Mouse (Mus musculus) limb, embryonic 12.5 days (tissue): ENCODE results near the gene Slco1a6. TPM values are rescaled to one million over a fixed set of nuclear protein-coding genes. Genes with fewer than 3 reads are reported as not detected.
"Not testable (repeated sequence)": the region's sequence is repeated elsewhere in the genome, so short reads cannot be mapped to it uniquely, and the experiment has no call there.

Source experiments
- ATAC-seq: fragments of 200-750 bp; cut with Nextera tagmentation; 2 replicates; pipeline ENCODE4 v1.8.0; 2017; ENCODE audit warnings: low read depth, moderate TSS enrichment; ENCODE audit not compliant: insufficient number of reproducible peaks, insufficient read depth, low FRiP score, low TSS enrichment
- H3K27ac ChIP-seq: fragments of 300-500 bp; sonication (generic); 2 replicates; pipeline ENCODE4 v1.5.1; 2016; ENCODE audit warnings: mild to moderate bottlenecking, moderate library complexity
- H3K27me3 ChIP-seq: fragments of 300-500 bp; sonication (generic); 2 replicates; pipeline ENCODE4 v1.6.1; 2016; ENCODE audit warnings: mild to moderate bottlenecking, moderate library complexity
- H3K36me3 ChIP-seq: fragments of 300-500 bp; sonication (generic); 2 replicates; pipeline ENCODE4 v1.6.1; 2016; ENCODE audit warnings: mild to moderate bottlenecking, moderate library complexity
- H3K4me1 ChIP-seq: fragments of 300-500 bp; sonication (generic); replicated peaks from 2 replicates; pipeline ENCODE4 v1.6.1; 2016
- H3K4me2 ChIP-seq: fragments of 300-500 bp; sonication (generic); 2 replicates; pipeline ENCODE4 v1.6.1; 2016; ENCODE audit warnings: mild to moderate bottlenecking, moderate library complexity
- H3K4me3 ChIP-seq: fragments of 300-500 bp; sonication (generic); replicated peaks from 2 replicates; pipeline ENCODE4 v1.5.1; 2016; ENCODE audit warnings: mild to moderate bottlenecking
- H3K9ac ChIP-seq: fragments of 300-500 bp; sonication (generic); replicated peaks from 2 replicates; pipeline ENCODE4 v1.6.1; 2016; ENCODE audit warnings: mild to moderate bottlenecking, moderate library complexity
- H3K9me3 ChIP-seq: fragments of 300-500 bp; sonication (generic); 2 replicates; pipeline ENCODE4 v1.6.1; 2016; ENCODE audit warnings: mild to moderate bottlenecking, moderate library complexity
- WGBS: fragments of 180-500 bp; shearing (Covaris S2); methylation state at CpG from one replicate; pipeline ENCODE4 v1.1.7; 2016; 5-methylcytosine and 5-hydroxymethylcytosine counted together
- polyA plus RNA-seq: library from polyadenylated mRNA; unstranded; fragments of >200 nt; fragmentation: Nextera tagmentation; extraction: Ambion mirVana; gene quantifications from 2 replicates; pipeline ENCODE4 v1.2.1, GENCODE M21; 2016

Gene Slco1a6
- polyA plus RNA-seq, 1 experiment from 2014 or later = not detected

- no peak overlapping the region for H3K27ac ChIP-seq
- H3K9me3 ChIP-seq = no peaks in the 10 kb centered on the region; the same call in 1 of the 2 replicates
- no peaks in the 10 kb centered on the region for H3K4me1 ChIP-seq
- 77% methylated on average over 5 of the region's 5 CpGs for WGBS
- no peaks in the 10 kb centered on the region for H3K36me3 ChIP-seq
- no peak overlapping the region for H3K4me2 ChIP-seq
- no peak overlapping the region for H3K9ac ChIP-seq
- no peak for ATAC-seq
- no peak overlapping the region for H3K4me3 ChIP-seq
- H3K27me3 ChIP-seq = no peaks in the 10 kb centered on the region
Measured at GRCm38 (mm10) chr6:142163406-142163805, 44.9 kb downstream of the Slco1a6 start.

DNA sequence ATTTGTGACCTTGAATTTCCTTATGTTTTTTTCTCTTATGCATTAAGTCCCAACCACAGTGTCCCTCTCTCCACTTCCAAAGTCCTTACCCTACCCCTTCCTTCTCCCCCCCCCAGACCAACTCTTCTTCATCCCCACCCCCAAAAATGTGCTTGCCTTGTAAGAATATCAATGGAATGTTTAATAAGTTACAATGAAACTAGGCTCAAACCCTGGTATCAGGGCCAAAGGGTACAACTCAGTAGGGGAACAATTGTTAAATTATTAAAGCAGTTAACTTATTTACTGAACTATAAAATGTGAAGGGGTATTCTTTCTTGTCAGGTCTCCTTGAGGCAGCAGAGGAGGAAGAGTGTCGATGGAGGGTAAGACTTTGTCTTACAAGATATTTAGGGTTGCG lies 47.1 kb downstream of the Slco1a6 start:
- no peaks in the 10 kb centered on the region for H3K9me3 ChIP-seq
- 93% methylated on average over 2 of the region's 2 CpGs for WGBS

DNA sequence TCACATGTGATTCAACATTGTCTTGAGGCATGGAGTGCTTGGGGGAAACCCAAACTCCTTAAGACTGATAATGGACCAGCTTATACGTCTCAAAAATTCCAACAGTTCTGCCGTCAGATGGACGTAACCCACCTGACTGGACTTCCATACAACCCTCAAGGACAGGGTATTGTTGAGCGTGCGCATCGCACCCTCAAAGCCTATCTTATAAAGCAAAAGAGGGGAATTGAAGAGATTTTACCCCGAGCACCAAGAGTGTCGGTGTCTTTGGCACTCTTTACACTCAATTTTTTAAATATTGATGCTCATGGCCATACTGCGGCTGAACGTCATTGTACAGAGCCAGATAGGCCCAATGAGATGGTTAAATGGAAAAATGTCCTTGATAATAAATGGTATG lies 54.2 kb downstream of the Slco1a6 start:
- H3K4me1 ChIP-seq, H3K4me3 ChIP-seq, H3K9me3 ChIP-seq, H3K36me3 ChIP-seq, H3K27me3 ChIP-seq, ATAC-seq, H3K4me2 ChIP-seq, H3K9ac ChIP-seq, H3K27ac ChIP-seq: not testable (repeated sequence)
- 81% methylated on average over 6 of the region's 10 CpGs for WGBS

More for the DNA sequence above, 47.1 kb downstream of the Slco1a6 start:
- no peaks in the 10 kb centered on the region for H3K4me1 ChIP-seq
- no peak overlapping the region for H3K4me3 ChIP-seq
- H3K9ac ChIP-seq = no peak overlapping the region
- ATAC-seq = no peak
- no peaks in the 10 kb centered on the region for H3K36me3 ChIP-seq
- H3K27me3 ChIP-seq = no peaks in the 10 kb centered on the region
- no peak overlapping the region for H3K27ac ChIP-seq
- H3K4me2 ChIP-seq = no peak overlapping the region

- 88% methylated on average over 1 of the region's 1 CpGs for WGBS
- no peak overlapping the region for H3K4me2 ChIP-seq
- H3K27ac ChIP-seq = no peak overlapping the region
- H3K9me3 ChIP-seq = no peaks in the 10 kb centered on the region
- no peak overlapping the region for H3K4me3 ChIP-seq
- no peak overlapping the region for H3K9ac ChIP-seq
- no peaks in the 10 kb centered on the region for H3K27me3 ChIP-seq
- no peaks in the 10 kb centered on the region for H3K36me3 ChIP-seq
- H3K4me1 ChIP-seq = no peaks in the 10 kb centered on the region
- ATAC-seq = no peak
Measured at GRCm38 (mm10) chr6:142148371-142148770, 60.0 kb downstream of the Slco1a6 start.

DNA sequence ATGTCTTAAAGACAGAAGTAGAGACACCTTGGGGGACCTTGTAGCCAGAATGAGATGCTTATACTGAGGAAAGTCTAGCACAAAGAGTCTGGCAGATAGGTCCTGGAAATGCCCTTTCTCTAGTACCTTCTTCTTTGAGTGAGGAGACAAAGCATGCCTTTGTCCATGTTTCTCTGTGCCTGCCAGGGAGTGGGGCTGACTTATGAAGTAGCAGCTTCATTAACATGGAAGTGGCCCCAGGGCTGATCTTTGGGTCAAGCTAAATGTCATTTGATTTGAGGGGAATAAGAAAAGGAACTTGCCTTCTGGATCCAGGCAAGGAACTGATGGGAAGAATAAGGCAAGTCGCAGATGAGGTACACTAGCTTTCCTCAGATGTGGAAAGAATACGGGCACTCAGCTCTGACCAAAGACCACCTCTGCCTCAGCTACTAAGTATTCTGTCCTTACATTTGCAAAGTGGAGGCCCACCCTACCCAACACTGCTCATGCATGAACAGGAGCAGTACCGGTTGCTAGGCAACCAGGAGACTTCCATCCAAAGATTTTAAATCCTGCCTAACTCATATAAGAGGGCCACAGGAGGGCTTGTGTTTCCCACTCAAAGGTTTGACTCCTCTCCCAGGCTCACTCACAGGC lies 96.5 kb downstream of the Slco1a6 start:
- Histone ChIP-seq H3K9ac (no peak overlapping the region), H3K4me3 (no peak overlapping the region), H3K4me1 (no peaks in the 10 kb centered on the region), H3K27ac (no peak overlapping the region), H3K9me3 (no peaks in the 10 kb centered on the region), H3K4me2 (no peak overlapping the region), H3K36me3 (no peaks in the 10 kb centered on the region), H3K27me3 (no peaks in the 10 kb centered on the region)
- no peak for ATAC-seq
- 96% methylated on average over 3 of the region's 3 CpGs for WGBS

GRCm38 (mm10) chr6:142091126-142091525 lies 117.2 kb downstream of the Slco1a6 start:
- 88% methylated on average over 3 of the region's 3 CpGs for WGBS
- ATAC-seq = no peak
- Histone ChIP-seq H3K9me3 (no peaks in the 10 kb centered on the region), H3K4me1 (no peaks in the 10 kb centered on the region), H3K27ac (no peak overlapping the region), H3K4me3 (no peak overlapping the region), H3K36me3 (no peaks in the 10 kb centered on the region), H3K4me2 (no peak overlapping the region), H3K9ac (no peak overlapping the region), H3K27me3 (no peaks in the 10 kb centered on the region)

GRCm38 (mm10) chr6:142058281-142058680 lies 150.0 kb downstream of the Slco1a6 start:
- H3K9me3 ChIP-seq, H3K4me1 ChIP-seq, H3K27ac ChIP-seq, H3K4me2 ChIP-seq, H3K36me3 ChIP-seq, H3K9ac ChIP-seq, H3K27me3 ChIP-seq, H3K4me3 ChIP-seq, ATAC-seq: not testable (repeated sequence)
- WGBS = 85% methylated on average over 3 of the region's 3 CpGs

GRCm38 (mm10) chr6:142047689-142048088 lies 160.6 kb downstream of the Slco1a6 start:
- no peak overlapping the region for H3K4me2 ChIP-seq
- no peaks in the 10 kb centered on the region for H3K27me3 ChIP-seq
- 78% methylated on average over 1 of the region's 1 CpGs for WGBS

DNA sequence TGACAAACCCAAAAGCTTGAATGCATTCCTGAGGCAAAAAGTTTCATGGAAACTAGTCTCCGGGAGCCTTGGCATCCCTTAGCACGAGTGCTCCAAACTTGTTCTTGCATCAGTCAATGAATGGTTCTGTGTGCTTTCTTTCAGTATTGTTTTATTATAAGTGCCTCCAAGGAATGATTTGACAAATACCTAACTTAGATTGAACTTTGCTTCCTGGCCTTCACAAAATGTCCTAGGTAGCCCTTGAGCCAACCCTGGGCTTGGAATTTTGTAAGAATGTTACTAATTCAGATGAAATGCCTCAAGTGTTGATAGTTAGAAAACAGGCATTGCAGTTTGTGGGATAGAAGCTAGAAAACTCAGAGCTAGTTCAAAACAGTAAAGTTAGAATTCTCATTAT lies 162.6 kb downstream of the Slco1a6 start:
- Histone ChIP-seq H3K9me3 (peaks cover 8% of the 10 kb centered on the region; the same call in 1 of the 2 replicates), H3K4me3 (no peak overlapping the region), H3K27me3 (no peaks in the 10 kb centered on the region), H3K4me1 (0 out of 2 replicates have a peak, but pooled peaks cover 3% of the 10 kb centered on the region), H3K4me2 (no peak overlapping the region), H3K9ac (no peak overlapping the region), H3K36me3 (no peaks in the 10 kb centered on the region), H3K27ac (no peak overlapping the region)
- no peak for ATAC-seq
- WGBS = 96% methylated on average over 2 of the region's 2 CpGs

More at GRCm38 (mm10) chr6:142047689-142048088, 160.6 kb downstream of the Slco1a6 start:
- H3K27ac ChIP-seq = no peak overlapping the region
- no peak overlapping the region for H3K4me3 ChIP-seq
- no peak for ATAC-seq
- no peaks in the 10 kb centered on the region for H3K36me3 ChIP-seq
- H3K9ac ChIP-seq = no peak overlapping the region
- 0 out of 2 replicates have a peak, but pooled peaks cover 5% of the 10 kb centered on the region for H3K9me3 ChIP-seq
- H3K4me1 ChIP-seq = 0 out of 2 replicates have a peak, but pooled peaks cover 3% of the 10 kb centered on the region

DNA sequence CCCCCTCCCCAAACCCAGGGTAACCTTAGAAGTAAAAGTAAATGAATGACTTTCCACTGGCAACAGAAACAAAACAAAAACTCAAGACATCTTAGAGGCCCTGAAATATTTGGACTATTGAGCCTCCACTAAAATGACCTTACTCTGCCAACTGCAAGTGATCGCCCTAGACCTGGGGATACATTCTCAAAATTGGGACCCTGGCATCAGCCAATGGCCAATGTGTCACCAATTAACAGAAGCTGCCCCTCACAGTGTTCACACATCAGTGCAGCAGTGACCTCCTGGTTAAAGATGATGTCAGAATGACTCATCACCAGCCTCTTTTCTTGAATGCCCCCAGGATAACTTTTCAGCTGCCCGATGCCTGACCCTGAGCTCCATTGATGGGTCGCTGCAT lies 166.4 kb downstream of the Slco1a6 start:
- no peak for ATAC-seq

GRCm38 (mm10) chr6:142040306-142041175 lies 167.8 kb downstream of the Slco1a6 start:
- 52% methylated on average over 16 of the region's 16 CpGs for WGBS
- Histone ChIP-seq H3K27ac (no peak overlapping the region), H3K4me1 (0 out of 2 replicates have a peak, but pooled peaks cover 3% of the 10 kb centered on the region), H3K9ac (no peak overlapping the region), H3K9me3 (peaks cover 4% of the 10 kb centered on the region; the same call in 1 of the 2 replicates), H3K4me3 (no peak overlapping the region), H3K4me2 (no peak overlapping the region), H3K27me3 (no peaks in the 10 kb centered on the region), H3K36me3 (no peaks in the 10 kb centered on the region)
- no peak for ATAC-seq

More for the DNA sequence above, 166.4 kb downstream of the Slco1a6 start:
- no peak overlapping the region for H3K4me2 ChIP-seq
- H3K27ac ChIP-seq = no peak overlapping the region
- WGBS = 94% methylated on average over 3 of the region's 3 CpGs
- no peaks in the 10 kb centered on the region for H3K27me3 ChIP-seq
- H3K9me3 ChIP-seq = peaks cover 9% of the 10 kb centered on the region; the same call in 1 of the 2 replicates
- H3K4me3 ChIP-seq = no peak overlapping the region
- H3K4me1 ChIP-seq = 0 out of 2 replicates have a peak, but pooled peaks cover 3% of the 10 kb centered on the region
- no peaks in the 10 kb centered on the region for H3K36me3 ChIP-seq
- H3K9ac ChIP-seq = no peak overlapping the region
